Mouse (Mus musculus): Measurements from ENCODE around the gene Olfr353. TPM values are rescaled to one million over a fixed set of nuclear protein-coding genes. Genes with fewer than 3 reads are reported as not detected.

The Olfr353 gene
- not detected in 2 replicates for polyA plus RNA-seq (2012; rRNA removed)

- TF ChIP-seq CTCF (IDR thresholded peaks at IDR 0.05; ENCODE audit: borderline replicate concordance, extremely low read depth, insufficient read depth, insufficient read length), result no peak
- no peak for TF ChIP-seq POLR2A (IDR thresholded peaks at IDR 0.05; ENCODE audit: borderline replicate concordance, extremely low read depth, insufficient read depth, insufficient read length, poor library complexity, severe bottlenecking)
- DNase-seq (ENCODE audit: low read depth), result no peak
Observed at GRCm38 (mm10) chr2:36892836-36893235, at the start of gene Olfr353. Olfr353 (minus strand) TSS chr2:36892936.

- TF ChIP-seq POLR2A (IDR thresholded peaks at IDR 0.05; ENCODE audit: borderline replicate concordance, extremely low read depth, insufficient read depth, insufficient read length, poor library complexity, severe bottlenecking), result no peak
- TF ChIP-seq CTCF (IDR thresholded peaks at IDR 0.05; ENCODE audit: borderline replicate concordance, extremely low read depth, insufficient read depth, insufficient read length), result no peak
- no peak for DNase-seq (ENCODE audit: low read depth)
Observed at GRCm38 (mm10) chr2:36936821-36937220, 44.1 kb upstream of the Olfr353 start, which contains the start of gene Olfr356. Olfr356 (plus strand) TSS chr2:36937121.

DNA sequence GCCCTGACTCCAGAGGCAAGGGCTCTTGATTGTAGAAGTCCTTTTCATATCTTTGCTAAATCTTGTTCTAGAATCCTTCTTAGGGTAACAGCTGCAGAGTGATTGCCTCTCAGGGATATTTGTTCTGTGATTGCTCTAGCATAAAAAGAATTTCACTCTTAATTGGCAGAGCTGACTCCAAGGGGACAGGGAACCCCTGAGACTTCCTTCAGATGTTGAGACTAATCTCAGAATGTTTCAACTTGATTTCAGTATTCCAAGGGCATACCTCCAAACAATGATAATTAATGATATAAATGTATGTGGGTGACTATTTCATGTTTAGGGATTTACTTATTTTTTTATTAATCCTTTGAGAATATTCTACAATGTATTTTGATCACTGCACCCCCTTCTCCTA is 36.1 kb upstream of the Olfr353 start, which contains the start of gene Olfr355:
TSS of gene Olfr355 (minus strand) at position 101 of the 400 bp plus-strand sequence.
- TF ChIP-seq POLR2A (IDR thresholded peaks at IDR 0.05; ENCODE audit: borderline replicate concordance, extremely low read depth, insufficient read depth, insufficient read length, poor library complexity, severe bottlenecking), result no peak
- no peak for TF ChIP-seq CTCF (IDR thresholded peaks at IDR 0.05; ENCODE audit: borderline replicate concordance, extremely low read depth, insufficient read depth, insufficient read length)
- no peak for DNase-seq (ENCODE audit: low read depth)

GRCm38 (mm10) chr2:36905380-36905779 is 12.6 kb upstream of the Olfr353 start, which contains the start of gene Olfr354:
Olfr354 (plus strand) TSS chr2:36905680.
- no peak for TF ChIP-seq CTCF (IDR thresholded peaks at IDR 0.05; ENCODE audit: borderline replicate concordance, extremely low read depth, insufficient read depth, insufficient read length)
- no peak for TF ChIP-seq POLR2A (IDR thresholded peaks at IDR 0.05; ENCODE audit: borderline replicate concordance, extremely low read depth, insufficient read depth, insufficient read length, poor library complexity, severe bottlenecking)
- no peak for DNase-seq (ENCODE audit: low read depth)

- no peak for TF ChIP-seq POLR2A (IDR thresholded peaks at IDR 0.05; ENCODE audit: borderline replicate concordance, extremely low read depth, insufficient read depth, insufficient read length, poor library complexity, severe bottlenecking)
- no peak for TF ChIP-seq CTCF (IDR thresholded peaks at IDR 0.05; ENCODE audit: borderline replicate concordance, extremely low read depth, insufficient read depth, insufficient read length)
- DNase-seq (ENCODE audit: low read depth), result no peak
Observed at GRCm38 (mm10) chr2:36897114-36897513, 4.4 kb upstream of the Olfr353 start.

- TF ChIP-seq POLR2A (IDR thresholded peaks at IDR 0.05; ENCODE audit: borderline replicate concordance, extremely low read depth, insufficient read depth, insufficient read length, poor library complexity, severe bottlenecking) (no peak), CTCF (IDR thresholded peaks at IDR 0.05; ENCODE audit: borderline replicate concordance, extremely low read depth, insufficient read depth, insufficient read length) (no peak)
- no peak for DNase-seq (ENCODE audit: low read depth)
Observed at GRCm38 (mm10) chr2:36868160-36868559, 24.6 kb downstream of the Olfr353 start, which contains the start of gene Olfr352. Olfr352 (plus strand) TSS chr2:36868460.

GRCm38 (mm10) chr2:36862560-36862959 is 30.2 kb downstream of the Olfr353 start, which contains the start of gene Olfr351:
Olfr351 (minus strand) TSS chr2:36862660.
- no peak for TF ChIP-seq POLR2A (IDR thresholded peaks at IDR 0.05; ENCODE audit: borderline replicate concordance, extremely low read depth, insufficient read depth, insufficient read length, poor library complexity, severe bottlenecking)
- DNase-seq (ENCODE audit: low read depth), result no peak

DNA sequence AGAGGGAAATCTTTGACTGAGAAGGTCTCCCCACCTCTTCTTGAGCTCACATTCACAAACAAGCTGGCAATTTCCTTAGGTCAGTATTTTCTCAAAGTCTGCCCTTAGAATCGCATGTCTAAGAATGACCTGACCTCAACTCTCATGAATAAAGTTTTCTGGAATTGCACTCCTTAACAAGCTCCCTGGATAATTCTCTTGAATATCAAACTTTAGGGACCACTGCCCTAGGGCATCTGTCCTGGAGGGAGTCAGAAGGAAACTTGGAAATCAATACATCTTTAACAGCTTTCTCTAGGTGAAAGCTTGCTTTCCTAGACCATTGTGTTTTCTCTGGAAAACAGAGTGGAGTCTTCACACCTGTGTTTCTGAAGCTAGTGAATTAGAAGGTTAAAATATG is 46.7 kb downstream of the Olfr353 start, which contains the start of gene Olfr350:
TSS of gene Olfr350 (plus strand) at position 301 of the 400 bp plus-strand sequence.
- DNase-seq (ENCODE audit: low read depth), result no peak
- TF ChIP-seq CTCF (IDR thresholded peaks at IDR 0.05; ENCODE audit: borderline replicate concordance, extremely low read depth, insufficient read depth, insufficient read length) (no peak), POLR2A (IDR thresholded peaks at IDR 0.05; ENCODE audit: borderline replicate concordance, extremely low read depth, insufficient read depth, insufficient read length, poor library complexity, severe bottlenecking) (no peak)

Other genes starting within 250 kb of the Olfr353 start
- gene Olfr346, start 207.1 kb downstream of the Olfr353 start, polyA plus RNA-seq (2012; rRNA removed), result not detected in 2 replicates
- not detected in 2 replicates for gene Olfr347, start 161.0 kb downstream of the Olfr353 start, polyA plus RNA-seq (2012; rRNA removed)
- gene Olfr348, start 108.7 kb downstream of the Olfr353 start, polyA plus RNA-seq (2012; rRNA removed), result not detected in 2 replicates
- not detected in 2 replicates for gene Olfr50, start 102.4 kb downstream of the Olfr353 start, polyA plus RNA-seq (2012; rRNA removed)
- not detected in 2 replicates for gene Olfr3, start 75.9 kb downstream of the Olfr353 start, polyA plus RNA-seq (2012; rRNA removed)
- gene Olfr350, start 46.6 kb downstream of the Olfr353 start, polyA plus RNA-seq (2012; rRNA removed), result not detected in 2 replicates
- not detected in 2 replicates for gene Olfr351, start 30.3 kb downstream of the Olfr353 start, polyA plus RNA-seq (2012; rRNA removed)
- not detected in 2 replicates for gene Olfr352, start 24.5 kb downstream of the Olfr353 start, polyA plus RNA-seq (2012; rRNA removed)
- not detected in 2 replicates for gene Olfr354, start 12.7 kb upstream of the Olfr353 start, polyA plus RNA-seq (2012; rRNA removed)
- not detected in 2 replicates for gene Olfr355, start 36.0 kb upstream of the Olfr353 start, polyA plus RNA-seq (2012; rRNA removed)
- not detected in 2 replicates for gene Olfr356, start 44.2 kb upstream of the Olfr353 start, polyA plus RNA-seq (2012; rRNA removed)
- not detected in 2 replicates for gene Olfr357, start 100.9 kb upstream of the Olfr353 start, polyA plus RNA-seq (2012; rRNA removed)
- not detected in 2 replicates for gene Olfr358, start 116.4 kb upstream of the Olfr353 start, polyA plus RNA-seq (2012; rRNA removed)
- not detected in 2 replicates for gene Olfr360, start 172.8 kb upstream of the Olfr353 start, polyA plus RNA-seq (2012; rRNA removed)
- not detected in 2 replicates for gene Olfr361, start 196.4 kb upstream of the Olfr353 start, polyA plus RNA-seq (2012; rRNA removed)
- gene Olfr362, start 225.0 kb upstream of the Olfr353 start, polyA plus RNA-seq (2012; rRNA removed), result not detected in 2 replicates
- not detected in 2 replicates for gene Olfr364-ps1, start 246.4 kb upstream of the Olfr353 start, polyA plus RNA-seq (2012; rRNA removed)